Mouse (Mus musculus) layer of hippocampus, adult 18-20 months (tissue): ENCODE results near the gene Hoxc4. TPM values are rescaled to one million over a fixed set of nuclear protein-coding genes. Genes with fewer than 3 reads are reported as not detected.

Experiments
- DNase-seq, 2 experiments: peaks; one replicate each; pipeline ENCODE4 v3.0.0; 2022; ENCODE audit warnings: low spot score in 2 of 2
- total RNA-seq, 2 experiments: library from RNA; stranded (reverse); gene quantifications; 2 replicates each; pipeline ENCODE4 v1.2.3; 2021

Gene Hoxc4
- total RNA-seq, 2 experiments from 2014 or later: not detected

DNA sequence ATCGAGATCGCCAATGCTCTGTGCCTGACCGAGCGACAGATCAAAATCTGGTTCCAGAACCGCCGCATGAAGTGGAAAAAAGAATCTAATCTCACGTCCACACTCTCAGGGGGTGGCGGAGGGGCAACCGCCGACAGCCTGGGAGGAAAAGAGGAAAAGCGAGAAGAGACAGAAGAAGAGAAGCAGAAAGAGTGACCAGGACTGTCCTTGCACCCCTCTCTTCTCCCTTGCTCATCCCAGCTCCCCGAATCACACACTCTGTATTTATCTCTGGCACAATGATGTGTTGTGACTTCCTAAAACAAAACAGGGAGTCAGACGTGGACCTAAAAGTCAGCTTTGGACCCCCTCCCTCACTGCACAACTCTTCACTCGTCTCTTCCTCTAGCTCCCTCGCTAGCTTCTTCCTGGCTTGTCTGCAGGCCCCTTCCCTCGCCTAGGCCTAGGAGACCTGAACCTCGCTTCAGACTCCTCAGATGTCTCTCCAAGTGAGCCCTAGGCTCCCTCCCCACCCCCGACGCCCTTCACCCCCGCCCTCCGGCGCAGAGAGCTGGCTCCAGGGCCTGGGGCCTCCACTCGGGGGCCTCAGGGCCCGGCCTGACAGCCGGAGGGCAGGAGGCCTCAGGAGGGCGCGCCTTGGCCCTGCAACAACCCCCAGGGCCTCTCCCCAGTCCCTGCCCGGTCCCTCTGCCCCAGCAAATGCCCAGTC lies 7.7 kb upstream of the Hoxc4 start:
- DNase-seq: no peak

DNA sequence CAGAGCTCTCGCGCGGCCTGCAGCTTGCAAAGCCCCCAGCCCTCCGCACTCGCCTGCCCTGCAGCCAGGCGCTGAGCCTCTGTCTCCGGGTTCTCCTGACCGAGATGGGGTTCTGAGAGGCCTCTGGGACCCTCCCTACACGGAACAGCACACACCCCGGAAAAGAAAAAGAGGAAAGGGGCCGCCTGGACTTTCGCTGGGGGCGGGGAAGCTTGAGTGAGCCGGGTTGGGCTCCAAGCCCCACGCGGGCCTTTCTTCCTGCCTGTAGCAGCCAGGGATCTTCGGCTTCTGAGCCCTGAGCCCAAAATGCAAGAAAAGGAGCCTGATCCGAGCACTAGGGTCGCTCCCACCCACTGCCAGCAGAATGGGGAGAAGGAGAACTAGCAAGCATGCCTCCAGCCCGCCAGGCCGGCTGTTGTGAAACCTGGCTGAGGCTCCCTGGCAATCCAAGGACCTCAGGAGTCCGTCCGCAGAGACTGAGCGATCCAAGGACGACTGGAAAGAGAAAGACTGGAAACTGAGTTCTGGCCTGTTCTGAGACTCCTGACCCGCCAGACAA lies 6.7 kb upstream of the Hoxc4 start:
- DNase-seq: no peak

DNA sequence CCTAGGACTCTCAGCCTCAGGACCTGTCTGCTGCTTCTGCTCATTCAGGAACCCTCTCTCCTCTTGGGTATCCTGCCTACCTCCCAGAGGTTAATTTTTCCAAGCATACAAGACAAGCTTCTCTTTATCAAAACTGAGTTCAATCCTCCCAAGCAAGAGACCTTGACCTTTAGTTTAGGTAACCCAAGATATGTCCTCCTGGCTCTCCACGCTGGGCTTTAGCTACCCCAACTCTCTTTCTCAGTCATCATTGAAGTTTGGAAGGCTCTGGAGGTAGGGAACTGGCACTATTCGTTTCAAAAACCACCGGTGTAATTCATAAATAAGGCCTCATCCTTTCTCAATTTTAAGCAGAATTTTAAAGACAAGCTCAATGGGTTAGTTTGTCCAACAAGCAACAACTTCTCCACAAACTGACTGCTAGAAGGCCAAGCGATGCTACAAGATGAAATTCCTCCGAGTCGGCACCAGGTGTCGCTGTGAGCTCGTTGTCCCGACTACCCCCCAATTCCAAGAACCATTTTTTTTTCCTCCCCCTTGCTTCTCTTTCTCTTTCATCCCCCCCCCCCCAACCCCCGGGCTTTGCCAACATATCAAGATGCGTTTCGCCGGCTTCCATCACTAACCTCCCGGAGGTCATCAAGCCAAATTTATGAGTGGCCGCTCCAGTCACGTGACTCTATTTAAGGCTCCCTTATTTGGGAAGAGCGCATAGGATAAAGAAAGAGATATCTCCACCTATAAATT lies 5.3 kb upstream of the Hoxc4 start:
- peak in 1 of 2 experiments; percentile 57 for DNase-seq

DNA sequence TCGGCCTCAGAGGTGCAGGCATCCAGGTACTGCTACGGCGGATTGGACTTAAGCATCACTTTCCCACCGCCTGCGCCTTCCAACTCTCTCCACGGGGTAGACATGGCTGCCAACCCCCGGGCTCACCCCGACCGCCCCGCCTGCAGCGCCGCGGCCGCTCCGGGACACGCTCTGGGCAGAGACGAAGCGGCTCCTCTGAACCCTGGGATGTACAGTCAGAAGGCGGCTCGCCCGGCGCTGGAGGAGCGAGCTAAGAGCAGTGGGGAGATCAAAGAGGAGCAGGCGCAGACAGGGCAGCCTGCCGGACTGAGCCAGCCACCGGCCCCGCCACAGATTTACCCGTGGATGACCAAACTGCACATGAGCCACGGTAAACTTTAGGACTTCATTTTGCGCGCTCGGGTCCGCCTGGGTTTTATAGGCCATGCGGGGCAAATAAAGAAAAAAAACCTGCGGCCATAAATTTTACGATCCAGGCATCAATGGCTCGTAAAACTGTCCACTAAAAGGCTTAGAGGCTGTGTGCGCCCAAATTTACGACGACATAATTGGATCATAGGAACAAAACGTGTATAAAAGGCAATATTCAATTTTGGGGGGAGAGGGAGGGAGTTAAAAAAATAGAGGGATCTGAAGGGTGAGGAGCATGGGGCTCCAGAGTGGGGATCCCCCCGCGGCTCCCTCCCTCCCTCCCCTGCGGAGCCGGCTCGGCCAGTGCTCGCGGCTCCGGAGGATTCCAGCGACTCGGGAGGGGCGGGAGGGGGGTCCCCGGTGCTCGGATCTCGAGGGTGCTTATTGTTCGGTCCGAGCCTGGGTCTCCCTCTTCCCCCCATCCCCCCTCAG lies 4.3 kb upstream of the Hoxc4 start:
- no peak for DNase-seq

DNA sequence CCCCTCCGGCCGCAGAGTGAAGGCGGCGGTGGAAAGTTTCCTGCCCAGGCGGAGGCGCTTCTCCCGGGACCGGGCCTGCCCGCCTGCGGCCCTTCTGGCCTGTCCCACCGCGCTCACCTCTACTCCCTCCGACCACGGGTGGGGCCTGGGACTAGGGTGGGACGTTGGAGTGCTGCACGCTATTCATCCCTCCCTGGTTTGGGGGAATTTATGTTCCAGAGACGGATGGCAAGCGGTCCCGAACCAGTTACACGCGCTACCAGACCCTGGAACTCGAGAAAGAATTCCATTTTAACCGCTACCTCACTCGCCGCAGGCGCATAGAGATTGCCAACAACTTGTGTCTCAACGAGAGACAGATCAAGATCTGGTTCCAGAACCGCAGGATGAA lies 3.7 kb upstream of the Hoxc4 start:
- DNase-seq: no peak

DNA sequence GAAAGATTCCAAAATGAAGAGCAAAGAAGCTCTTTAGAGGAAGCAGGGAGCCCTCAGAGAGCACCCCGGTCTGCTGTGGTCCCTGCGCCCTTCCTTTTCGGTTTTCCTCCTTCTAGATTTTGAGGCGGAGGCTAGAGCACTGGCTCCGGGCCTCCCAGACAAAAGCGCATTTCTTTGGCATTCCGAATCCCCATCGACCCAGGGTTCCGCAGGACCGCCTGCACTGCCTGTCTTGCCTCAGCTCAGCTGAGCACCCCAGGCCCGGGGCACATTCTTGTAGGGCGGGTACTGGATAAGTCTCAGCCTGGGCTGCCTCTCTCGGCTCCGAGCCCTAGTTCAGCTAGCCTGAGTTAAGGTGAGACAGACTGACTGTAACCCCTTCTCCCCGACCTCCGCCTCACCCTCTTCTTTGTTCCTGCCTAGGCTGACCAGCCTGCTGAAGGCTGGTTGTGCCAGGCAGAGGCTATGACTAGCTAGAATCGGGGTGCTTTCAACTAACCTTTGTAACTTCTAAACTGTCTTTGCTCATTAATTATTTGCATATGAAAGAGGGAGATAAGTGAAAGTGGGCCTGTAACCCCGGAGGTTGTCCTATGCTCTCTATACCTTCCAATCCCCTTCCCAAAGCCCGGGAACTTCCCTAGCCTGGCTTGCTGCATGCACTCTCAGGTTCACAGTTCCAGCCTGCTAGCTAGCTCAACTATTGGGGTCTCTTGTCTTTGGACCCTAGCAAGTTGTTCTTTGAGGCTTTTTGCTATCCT lies 3.1 kb upstream of the Hoxc4 start:
- DNase-seq: no peak

DNA sequence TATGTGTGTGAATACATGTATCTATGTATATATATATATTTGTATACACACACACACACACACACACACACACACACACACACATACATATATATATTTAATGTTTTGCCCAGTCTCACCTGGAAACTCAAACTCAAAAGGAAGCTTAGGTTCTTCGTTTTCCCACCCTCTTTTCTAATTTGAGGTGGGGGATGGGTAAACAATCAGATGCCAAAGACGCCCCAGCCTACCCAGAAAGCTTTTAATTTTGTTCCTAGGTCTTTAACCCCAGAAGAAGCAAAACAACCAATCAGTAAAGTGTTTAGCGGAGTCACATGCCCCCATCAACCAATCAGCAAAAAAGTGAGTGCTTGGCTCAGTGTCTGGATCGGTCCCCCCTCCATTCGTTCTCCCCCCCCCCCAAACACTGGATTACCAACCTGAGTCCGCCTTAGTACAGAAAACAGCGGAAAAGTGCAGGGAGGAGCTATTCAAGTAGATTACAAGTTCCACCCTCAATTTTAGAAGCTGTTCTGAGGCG lies 2.2 kb downstream of the Hoxc4 start:
- DNase-seq: no peak

DNA sequence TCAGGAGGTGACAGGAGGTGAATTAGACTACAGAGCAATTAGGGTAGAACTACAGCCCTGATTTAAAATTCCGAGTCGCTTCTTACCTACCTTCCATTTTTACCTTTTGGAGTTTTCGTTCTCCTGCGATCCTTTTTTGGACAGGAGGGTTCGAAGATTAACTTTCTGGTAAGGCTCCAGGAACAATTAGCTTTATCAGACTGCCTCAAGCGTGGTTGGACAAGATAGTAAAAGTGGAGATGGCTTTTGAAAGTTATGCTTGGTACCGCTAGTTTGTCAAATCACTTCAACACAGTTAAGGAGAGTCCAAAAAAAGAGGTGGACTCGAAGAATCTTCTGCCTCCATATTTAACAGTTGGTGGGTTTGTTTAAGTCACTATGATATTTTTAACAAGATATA lies 2.8 kb downstream of the Hoxc4 start:
- DNase-seq: no peak

DNA sequence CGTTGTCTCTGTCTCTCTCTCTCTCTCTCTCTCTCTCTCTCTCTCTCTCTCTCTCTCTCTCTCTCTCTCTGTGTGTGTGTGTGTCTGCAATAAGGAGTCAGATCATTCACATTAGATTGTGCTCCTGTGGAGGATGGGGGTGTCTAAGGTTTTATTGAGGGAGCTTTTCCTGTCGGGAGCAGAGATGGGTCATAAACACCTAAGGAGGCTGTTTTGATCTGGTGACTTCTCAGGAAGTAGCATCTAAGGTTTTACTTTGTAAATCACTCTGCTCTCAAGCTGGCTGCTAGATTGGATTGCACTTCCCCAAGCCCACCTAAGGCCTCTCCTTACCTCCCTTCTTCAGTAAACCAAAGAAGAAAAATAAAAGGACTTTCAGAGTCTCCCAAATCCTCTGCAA lies 5.4 kb downstream of the Hoxc4 start:
- no peak for DNase-seq

DNA sequence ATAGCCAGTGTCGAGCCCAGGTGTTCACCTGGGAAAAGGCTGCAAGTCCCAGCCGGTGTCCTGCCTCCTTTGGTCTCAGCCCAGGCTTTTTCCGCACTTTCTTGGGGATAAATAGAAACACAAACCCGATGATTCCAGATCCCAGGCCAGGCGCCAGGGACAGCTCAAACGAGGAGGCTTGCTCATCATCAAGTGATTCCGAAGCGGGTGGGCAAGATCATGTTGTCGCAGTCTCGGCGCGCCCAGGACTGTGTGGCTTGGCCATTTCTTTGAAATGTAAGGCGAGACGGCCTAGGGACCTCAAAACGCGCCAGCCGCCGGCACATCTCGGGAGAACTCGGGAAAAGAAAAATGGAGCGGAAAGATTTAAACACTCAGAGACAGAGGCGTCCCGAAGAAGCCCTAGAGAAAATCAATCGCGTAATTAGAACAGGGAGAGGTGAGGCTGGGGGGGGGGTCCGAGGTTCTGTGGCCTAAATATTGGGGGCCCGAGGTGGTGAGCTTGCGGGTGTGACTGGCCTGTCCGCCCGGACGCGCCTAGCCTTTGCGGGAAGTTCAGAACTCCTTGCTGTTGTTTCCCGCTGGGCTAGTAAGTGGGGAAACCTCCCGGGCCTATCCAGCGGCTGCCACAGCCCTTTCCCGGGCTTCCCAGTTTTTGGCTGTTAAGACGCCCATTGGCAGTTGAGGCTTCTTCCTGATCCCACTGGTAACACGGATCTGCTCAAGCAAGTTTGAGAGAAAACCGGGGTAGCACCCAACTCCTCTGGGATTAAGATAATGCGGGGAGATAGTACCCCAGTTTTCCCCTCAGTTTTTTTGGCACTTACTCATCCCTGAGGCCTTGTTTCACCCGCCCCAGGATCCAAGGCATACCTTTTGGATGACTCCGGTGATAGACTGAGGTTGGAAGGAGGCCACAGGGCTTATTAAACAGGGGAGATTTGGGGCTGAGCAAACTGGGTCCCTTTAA lies 8.8 kb downstream of the Hoxc4 start:
- no peak for DNase-seq

DNA sequence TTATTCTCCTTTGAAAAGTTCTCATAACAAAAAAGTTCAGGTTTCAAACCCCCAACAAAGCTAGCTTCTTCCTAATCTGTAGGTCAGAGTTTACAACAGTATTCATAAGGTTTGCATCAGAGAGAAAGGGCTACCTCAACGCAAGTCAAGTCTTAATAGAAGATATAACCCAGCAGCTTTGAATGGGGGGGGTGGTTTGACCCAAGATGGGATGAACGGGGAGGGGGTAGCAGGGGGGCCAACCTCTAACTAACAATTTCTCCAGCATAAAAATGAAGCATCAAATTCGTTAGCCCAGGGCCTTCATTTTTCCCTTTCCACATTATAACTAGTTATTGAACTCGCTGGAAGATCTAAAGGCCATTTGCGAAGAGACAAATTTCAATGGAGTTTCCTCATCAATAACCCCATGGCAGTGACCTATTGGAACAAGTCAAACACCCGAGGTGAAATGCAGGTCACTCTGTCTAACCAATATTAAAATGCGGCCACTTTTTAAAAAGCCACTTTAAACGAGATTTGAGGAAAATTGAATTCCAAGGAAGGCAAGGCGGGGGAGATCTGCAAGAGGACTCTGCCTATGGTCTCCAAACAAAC lies 10.3 kb downstream of the Hoxc4 start:
- DNase-seq: no peak

DNA sequence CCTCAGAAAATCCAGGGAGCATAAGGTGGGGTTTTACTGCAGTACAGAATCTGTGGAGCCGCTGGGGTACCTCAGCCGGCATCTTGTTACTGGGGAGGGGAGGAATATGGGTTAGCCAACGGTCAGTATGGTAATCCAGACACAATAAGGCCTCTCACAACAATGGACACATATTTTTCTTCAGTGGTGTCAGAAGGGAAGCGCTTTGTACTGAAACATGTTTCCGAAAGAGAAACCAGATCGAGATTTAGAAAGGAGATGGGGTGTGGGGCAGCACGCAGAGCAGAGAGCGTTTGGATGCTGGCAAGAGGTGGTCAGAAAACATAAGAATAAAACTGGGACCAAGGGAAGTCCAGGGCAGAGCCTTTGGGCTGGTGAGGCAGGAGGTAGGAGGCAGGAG lies 11.4 kb downstream of the Hoxc4 start:
- no peak for DNase-seq

DNA sequence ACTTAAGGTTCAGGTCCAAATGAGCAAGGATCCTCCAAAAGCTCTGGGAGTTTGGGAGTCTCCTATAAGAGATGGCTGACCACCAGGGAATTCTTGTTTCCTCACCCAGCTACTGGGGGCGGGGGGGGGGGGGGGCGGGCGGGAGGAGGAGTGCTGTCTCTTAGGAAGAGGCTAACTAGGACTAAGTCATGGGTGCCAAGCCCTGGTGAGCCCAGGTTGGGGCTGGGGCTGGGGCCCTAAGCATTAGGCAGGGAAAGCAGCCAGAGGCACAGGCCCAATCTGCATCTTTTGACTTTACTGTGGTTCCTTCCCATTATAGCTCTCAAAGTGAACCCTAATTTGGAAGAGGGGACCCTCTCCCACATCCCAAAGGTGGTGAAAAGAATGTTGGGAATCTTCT lies 13.4 kb downstream of the Hoxc4 start:
- DNase-seq: no peak

DNA sequence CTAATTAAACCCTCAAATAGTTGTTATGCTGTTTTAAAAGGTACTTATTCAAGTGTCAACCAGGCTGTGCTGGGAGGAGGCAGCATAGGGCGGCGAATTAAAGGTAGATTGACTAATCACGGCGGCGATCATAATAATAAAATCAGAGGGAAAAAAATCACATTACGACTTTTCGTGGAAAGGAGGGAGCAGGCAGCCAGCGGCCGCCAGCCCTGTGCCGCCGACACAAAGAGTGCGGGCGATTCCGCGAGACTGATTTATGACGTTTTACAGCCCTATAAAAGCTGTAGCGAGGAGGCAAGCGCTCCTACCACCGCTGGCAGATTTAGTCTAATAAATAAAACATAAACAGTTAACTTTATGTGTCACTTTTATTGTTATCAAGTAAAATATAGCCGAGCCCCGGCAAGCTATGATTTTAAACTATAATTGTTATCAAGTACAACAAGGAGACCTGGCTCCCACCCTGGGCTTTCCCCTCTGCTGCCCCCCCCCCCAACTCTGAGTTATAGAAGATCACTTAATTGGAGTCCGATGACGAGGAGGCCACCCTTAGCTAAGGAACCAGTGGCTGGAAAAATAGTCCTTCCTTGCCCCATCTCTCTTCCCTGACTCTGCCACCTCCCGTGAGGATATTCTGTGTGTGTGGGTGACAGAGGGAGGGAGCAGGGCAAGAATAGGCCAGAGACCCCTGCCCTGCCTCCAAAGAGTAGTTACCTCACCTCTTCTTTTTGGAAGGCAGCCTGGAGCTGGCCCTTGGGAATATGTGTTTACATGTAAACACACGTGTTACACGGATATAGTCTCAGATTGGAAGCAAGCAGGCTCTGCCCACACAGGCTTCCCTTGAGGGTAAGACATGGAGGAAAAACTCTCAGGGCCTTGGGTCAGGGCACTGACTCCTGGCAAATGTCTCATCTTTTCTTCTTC lies 14.2 kb downstream of the Hoxc4 start:
- no peak for DNase-seq

DNA sequence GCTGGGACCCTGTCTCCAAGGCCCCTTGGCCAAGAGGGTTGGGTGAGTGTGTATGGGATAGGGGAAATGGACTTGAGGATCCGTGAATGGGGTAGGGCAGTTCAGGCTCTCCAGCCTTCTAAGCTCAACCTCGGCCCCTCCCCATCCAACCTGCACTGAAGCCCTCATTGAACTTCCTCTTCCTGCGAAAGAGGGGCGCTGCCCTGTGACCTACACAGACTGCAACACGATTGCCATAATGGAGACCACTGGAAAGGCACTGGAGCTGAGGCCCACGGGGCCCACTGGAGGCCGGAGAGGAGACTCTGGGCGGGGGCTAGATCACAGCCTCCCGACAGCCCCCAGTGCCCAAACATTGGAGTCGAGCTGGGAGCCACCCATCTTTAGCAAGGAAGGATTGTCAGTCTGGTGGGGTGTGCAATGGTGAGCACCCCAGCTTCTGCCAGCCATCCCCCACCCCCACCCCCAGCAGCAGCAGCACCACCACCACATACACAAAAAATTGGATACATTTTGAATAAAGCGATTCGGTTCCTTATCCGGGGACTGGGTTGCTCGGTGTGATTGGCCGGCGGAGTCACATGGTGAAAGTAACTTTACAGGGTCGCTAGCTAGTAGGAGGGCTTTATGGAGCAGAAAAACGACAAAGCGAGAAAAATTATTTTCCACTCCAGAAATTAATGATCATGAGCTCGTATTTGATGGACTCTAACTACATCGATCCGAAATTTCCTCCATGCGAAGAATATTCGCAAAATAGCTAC lies 15.5 kb downstream of the Hoxc4 start:
- no peak for DNase-seq

DNA sequence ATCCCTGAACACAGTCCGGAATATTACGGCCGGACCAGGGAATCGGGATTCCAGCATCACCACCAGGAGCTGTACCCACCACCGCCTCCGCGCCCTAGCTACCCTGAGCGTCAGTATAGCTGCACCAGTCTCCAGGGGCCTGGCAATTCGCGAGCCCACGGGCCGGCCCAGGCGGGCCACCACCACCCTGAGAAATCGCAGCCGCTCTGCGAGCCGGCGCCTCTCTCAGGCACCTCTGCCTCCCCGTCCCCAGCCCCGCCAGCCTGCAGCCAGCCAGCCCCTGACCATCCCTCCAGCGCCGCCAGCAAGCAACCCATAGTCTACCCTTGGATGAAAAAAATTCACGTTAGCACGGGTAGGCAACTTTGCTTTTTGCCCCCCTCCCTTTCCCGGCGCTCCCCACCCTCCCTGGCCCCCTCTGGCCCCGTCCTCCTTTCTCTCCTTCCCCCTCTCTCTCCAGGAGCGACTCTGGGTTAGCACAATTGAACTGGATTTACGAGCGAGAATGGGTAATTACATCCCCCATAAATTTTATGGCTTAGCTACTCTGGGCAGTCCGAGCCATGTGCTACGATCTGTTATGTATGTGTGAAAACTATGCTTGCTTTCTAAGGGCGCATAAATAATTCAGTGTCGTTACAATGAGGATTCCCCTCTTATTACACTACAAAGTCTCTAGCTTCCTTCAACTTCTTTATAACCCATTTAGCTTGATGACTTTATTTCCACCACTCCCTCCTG lies 16.2 kb downstream of the Hoxc4 start:
- DNase-seq: no peak

DNA sequence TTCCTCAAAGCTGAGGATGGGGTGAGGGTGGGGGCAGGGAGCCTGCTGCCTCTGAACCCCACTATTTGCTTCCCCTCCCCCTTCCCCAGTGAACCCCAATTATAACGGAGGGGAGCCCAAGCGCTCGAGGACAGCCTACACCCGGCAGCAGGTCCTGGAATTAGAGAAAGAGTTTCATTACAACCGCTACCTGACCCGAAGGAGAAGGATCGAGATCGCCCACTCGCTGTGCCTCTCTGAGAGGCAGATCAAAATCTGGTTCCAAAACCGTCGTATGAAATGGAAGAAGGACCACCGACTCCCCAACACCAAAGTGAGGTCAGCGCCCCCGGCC lies 16.8 kb downstream of the Hoxc4 start:
- DNase-seq: no peak
